Mouse (Mus musculus) brain, embryonic 18.5 days (tissue): ENCODE measurements around the gene Gpr89.

Experiments used
- DNase-seq: peaks from one replicate; pipeline ENCODE4 v3.0.0-alpha.2; 2012; ENCODE audit warnings: low read depth, low spot score

The Gpr89 gene

DNA sequence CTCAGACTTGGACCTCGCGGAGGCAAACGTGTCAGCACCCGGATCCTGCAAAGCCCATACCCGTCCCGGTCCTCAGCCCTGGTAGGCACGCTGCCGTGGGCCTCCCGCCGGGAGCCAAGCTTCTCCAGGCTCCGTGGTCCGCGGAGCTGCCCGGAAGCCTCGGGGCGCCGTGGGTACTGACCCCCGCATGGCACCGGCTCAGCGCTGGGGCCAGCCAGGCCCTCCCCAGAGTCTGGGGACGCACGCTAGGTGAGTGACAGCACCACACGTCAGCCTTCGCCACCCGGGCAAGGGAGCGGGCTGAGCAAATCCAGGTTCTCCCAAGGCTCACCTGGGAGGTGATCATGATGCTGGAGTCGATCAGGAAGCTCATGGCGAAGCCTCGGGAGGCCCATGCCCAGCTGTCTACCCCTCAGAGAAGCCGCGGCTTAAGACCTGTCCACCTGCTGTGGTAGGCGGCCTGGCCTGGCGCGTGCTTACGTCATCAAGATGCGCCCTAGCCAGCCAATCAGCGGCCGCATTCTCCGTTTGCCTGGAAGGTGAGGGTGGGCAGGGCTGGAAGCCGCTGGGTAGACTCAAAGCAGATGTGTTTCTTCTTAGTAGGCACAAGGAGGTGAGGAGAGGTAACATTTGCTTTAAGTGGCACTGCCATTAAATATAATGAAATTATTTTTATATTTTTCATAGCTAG lies at the start of gene Gpr89:
Gene Gpr89, minus strand, starts transcription at position 496 of the 691 bp plus-strand sequence.
- peak; percentile 75 for DNase-seq

DNA sequence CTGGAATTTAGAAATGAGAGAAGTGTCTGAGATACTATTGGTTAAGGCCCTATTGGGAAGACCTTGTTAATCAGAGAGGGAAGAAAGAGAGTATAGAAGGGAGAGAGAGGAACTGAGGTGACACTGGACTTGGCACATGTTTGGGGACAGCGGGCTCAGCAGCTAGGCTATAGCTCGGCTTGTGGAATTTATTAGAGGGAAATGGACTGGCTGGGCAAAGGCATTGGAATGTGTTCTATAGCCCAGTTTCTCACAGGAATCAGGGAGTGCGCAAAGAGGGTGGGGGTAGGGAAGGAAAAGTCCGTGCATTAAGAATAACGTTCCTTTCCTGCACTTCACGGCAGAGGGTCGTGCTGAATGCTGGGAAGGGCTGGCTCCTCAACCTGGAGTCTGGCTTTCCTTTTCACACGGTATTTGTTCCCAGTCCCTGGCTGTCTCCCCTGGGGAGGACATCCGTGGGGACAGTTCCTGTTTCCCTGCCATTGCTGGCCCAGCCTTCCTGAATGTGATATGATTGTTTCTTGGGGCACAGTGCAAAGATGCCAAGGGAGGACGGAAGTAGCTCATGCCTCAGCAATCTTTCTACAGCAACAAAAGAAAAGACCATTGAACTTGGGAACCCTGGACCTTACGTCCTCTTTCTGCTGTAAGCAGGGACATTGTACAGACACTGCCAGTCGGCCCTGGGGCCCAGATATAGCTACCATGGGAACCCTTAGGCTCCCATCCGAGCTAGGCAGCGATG lies 48.5 kb upstream of the Gpr89 start:
- no peak for DNase-seq

DNA sequence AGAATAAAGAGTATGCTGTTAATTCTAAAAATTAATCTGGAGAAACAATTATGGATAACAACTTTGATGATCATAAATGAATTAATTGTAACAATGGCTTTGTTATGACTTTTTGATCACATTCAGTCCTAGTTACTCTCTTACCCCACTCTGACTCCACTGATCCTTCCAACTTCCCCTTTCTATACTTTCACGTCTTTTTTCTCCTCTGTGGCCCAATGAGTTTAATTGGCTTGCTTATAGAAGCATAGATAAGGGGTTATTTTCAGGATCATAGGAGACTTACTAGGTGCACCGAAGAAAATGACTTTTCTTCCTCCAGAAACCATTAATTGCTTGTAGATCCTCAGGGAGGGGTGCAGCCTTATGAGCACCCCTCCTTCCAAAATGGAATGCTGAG lies 37.6 kb upstream of the Gpr89 start:
- no peak for DNase-seq

DNA sequence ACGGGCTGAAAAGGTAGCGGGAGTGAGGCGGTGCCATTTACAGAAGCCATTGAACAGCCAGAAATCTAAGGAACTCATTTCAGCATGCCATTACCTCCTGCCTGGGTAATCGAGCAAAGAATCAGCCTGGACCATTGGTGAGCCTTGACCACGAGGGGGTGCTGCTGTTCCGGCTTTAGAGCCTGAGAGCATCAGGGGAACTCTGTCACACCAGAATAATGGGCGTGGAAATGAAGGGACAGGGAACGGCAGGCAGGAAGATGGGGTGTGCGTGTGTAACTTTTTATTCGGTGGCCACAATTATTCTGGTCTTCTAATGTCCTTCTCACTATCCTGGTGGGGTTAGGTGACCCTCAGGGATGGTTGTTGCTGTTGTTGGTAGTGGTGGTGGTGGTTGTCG lies 33.6 kb upstream of the Gpr89 start:
- DNase-seq = peak; percentile 78

DNA sequence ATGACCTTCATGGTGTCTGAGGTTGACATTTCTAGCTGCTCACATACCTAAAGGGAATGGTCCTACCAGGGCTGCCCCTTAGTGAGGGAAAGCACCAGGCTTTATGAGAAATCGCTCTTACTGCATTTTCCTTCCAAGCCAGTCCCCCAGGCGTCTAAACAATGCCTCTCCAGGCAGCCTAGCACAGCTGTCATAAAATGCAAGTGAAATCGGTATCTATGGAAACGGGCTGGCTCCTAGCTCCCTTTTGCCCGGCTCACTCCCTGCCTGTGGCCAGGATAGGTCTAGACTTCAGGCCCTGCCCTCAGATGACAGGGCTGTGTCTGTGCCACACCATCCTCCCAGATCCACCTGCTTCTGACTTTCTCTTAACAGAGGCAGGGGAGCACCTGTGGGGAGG lies 32.5 kb upstream of the Gpr89 start:
- peak; percentile 37 for DNase-seq

DNA sequence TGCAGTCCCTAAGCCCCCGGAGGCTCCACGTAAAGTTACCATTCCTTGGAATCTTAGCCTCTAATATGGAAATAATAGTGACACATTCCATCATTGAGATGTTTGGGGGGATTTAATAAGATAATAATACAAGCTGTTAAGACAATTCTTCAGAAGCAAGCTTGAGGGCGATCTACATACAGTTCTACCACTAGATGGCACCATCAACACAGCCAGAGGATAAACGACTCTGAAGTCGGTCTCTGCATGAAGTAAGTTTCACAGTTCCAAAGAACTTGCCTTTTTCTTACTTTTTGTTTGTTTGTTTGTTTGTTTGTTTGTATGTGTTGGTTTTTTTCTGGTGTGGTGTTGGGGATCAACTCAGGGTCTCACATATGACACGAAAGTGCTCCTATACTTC lies 31.1 kb upstream of the Gpr89 start:
- peak; percentile 64 for DNase-seq

DNA sequence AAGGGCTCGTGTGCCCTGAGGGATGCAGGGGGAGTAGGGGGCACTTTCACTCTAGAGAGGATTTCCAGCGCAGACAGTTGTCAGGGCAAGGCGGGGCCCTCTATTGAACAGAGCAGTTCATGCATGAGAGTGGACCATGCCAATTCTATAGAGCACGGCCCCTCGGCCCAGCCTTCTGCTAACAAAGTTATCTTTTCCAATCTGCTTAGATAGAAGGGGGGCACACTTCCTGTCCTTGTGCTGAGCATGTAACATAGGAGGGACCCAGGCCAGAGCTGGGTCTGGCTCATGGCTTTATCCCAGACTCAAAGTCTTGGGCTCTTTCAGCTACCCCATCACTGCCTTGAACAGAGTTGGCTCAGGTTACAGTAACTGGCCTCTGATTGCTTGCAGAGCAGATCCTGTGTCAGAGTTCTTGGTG lies 26.1 kb upstream of the Gpr89 start:
- DNase-seq = no peak

DNA sequence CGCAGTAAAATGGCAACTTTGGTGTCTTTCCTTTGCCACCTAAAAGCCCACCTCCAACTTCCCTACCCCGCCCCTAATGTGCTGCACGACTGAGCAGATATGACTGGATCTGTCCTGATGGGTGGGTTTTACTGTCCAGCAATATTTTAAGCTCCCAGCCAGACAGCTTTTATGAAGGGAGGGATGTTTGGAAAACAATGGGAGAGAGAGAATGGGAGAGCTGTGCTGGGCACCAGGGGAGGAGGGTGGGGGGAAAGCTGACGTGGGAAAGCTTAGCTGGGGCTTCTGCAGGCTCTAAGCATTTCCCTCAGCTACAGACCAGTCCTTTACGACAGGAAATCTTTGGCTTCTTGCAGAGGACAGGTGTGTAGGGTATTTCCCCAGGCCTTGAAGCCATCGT lies 20.8 kb upstream of the Gpr89 start, which contains the start of gene Gja8:
Gene Gja8, minus strand, starts transcription at position 101 of the 400 bp plus-strand sequence.
- no peak for DNase-seq

DNA sequence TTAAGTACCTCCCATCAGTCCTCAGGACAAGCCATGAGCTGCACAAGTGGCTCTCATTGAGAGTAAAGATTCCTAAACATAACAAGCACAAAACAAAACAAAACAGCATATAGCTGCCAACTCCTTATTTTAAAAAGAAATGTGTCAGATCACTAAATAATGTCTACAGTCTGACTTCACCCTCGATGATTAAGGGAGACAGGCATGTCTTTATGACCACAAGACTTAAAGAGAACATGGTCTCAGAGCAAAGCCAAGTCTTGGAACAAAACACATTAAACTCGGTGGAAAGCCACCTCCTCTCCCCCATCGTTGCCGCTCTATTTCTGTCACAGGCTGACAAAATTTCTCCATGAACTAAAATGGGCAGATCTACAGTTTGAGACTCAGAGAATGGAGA lies 19.5 kb upstream of the Gpr89 start:
- DNase-seq = no peak

DNA sequence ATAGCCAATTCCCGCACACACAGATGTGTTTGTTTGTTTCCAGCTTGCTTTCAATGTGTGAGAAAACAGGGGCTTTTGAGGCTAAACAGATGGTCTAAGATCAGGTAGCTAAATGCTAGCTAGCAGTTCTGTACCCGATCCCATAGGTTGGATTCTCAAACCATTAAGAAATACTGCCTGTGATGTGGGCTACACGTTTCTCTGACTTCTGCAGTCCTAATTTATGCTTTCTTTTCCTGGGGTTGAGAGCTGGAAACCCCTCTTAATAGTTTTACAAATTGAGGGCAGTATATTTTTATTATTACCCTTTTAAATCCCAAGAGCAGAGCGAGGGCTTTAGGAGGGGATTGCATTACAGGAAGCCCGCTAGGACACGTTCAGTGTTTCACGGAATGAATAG lies 15.8 kb upstream of the Gpr89 start:
- DNase-seq = no peak

DNA sequence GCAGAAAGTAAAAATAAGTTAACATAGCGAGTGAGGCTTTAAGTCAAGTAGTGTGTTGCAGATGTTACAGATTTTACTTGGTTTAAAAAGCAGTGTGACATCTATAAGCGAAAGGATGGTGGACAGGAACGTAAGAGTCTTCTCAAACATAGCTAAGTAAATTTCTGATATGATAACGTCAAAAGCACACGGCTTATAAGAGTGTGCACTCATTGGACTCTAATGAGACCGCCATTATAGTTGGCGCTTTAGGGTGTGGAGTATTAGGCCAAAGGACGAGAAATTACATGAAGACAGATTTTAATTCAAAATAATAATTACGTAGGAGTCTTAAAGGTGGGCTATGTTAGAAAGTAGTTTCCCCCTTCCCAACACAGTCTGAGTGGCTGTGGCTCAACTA lies 446 bp upstream of the Gpr89 start:
- DNase-seq = no peak

DNA sequence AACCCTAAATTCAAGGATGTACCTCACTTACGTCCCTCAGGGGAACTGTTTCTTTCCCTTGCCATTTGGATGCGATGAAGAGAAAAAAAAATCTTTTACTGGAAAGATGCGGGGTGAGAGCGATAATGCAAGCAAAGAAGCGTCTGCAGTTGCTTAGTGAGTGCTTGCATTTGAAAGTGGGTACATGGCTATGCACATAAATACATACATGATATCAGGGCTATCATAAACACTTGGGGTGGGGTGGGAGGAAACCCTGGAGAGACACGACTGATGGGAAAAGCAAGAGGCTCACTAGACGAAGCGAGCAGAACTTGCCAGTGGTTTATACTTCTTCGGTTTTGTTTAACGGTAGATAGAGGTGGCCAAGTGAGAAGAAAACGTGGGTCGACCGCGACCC lies 753 bp downstream of the Gpr89 start, which contains the start of gene Gja5:
Gene Gja5, plus strand, starts transcription at position 301 of the 400 bp plus-strand sequence.
- DNase-seq = no peak

DNA sequence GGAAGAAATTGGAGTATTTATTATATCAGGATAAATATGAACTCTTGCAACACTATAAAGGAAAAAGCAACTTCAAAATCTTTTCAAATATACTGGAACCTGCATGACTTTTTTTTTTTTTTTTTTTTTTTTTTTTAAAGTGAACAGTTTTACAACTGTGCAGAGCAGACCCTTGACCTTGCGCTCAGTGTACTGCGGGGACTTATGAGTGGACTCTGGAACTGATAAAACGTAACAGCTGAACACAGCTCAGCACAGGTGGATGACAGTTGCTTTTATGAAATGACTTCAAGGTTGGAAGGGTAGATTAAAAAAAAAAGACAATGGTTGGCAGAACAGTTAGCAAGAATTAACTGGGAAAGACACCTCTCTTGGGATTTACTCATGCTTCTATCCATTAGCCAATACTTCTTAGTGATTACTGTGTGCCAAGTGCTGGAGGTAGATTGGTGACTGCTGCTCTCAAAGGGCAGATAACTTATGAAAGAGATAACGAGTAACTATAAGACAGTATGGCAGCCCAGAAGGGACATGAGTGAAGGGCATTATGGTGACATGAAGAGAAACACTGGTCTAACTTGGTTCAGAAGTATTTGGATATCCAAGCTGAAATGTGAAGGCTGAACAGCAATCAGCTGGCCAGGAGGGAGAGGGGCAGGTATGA lies 2.7 kb downstream of the Gpr89 start:
- no peak for DNase-seq

DNA sequence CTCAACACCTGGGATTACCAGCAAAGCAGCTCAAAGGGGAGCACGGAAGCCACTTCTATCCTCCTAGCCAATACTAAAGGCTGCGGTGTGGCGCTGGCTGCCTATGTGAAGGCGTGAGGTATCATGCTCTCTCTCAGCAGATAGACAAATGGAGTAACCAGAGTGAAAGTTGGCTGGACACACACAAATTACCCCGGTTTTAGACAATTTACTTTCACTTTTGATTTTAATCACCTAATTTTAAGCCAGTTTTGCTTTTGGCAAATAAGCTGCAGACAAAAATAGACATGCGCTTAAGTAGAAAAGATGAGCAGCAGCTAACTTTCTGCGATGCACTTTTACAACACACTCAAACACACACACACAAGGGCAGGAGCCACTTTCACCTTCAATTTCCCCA lies 21.5 kb downstream of the Gpr89 start:
- no peak for DNase-seq

DNA sequence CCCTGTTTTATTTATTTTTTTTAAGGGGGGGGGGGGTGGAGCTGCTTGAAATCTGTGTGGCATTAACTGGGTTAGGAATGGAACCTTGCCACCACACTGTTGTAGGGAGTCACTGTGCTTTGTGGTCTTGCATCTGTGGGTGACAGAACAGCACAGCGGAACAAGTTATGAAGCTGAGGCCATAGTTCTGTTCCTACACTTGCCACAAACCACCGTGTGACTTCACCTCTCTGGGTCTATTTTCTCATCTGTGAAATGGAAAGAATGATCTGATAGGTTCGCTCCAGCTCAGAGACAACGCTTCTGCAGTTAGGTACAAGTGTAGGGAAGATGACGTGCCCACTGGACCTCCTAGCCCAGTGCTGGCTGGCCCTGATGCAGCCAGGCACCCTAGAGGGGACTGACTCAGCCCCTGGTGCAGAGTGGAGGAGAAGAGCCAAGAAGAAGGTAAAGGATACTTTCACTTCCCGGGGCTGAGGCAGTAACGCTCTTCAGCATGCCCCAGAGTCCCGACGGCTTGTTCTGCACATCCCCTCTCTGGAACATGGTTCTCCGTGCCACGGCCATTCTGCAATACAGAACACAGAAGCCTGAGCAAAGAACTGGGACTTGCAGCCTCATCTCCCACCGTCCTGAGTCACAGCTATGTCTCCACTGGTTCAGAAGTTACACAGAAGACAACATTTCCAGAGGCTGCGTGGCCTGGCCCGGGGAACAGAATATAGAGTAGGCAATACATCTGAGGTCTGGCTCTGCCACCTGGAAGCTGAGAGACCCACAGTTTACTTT lies 22.9 kb downstream of the Gpr89 start:
- DNase-seq = no peak

DNA sequence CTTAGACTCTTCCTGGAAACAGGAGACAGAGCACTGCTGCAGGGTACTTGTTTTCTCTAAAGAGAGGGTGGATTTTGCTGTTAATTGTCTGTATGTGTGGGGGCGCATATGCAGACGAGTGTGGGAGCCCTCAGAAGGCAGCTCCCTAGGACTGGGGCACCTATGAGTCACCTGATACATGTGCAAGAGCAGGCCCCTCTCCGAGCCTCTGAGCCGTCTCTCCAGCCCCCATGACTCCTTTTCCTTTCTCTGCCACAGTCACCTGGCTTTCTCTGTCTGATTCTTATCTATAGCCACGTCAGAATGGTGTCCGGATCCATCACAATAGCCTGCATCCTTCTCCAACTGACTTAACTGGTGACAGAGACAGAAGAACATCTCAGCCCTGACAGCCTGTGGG lies 23.6 kb downstream of the Gpr89 start:
- DNase-seq = no peak

DNA sequence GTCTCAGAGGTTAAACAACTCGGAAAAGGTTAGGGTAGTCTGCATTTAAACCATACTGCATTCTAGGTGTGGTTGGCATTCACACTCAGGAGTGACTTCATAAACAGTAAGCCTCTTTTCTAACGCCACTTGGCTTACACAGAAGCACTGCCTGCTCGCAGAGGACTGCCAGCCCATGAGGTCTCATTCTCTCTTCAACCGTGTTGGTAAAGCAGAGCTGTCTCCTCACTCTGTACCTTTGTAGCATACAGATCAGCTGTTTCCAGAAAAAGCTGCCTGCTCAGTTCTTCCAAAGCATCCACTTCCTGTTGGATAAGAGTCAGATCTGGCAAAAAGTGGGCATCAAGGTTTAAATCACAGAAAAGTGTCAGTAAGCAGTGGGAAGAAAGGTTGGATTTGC lies 24.8 kb downstream of the Gpr89 start:
- no peak for DNase-seq

DNA sequence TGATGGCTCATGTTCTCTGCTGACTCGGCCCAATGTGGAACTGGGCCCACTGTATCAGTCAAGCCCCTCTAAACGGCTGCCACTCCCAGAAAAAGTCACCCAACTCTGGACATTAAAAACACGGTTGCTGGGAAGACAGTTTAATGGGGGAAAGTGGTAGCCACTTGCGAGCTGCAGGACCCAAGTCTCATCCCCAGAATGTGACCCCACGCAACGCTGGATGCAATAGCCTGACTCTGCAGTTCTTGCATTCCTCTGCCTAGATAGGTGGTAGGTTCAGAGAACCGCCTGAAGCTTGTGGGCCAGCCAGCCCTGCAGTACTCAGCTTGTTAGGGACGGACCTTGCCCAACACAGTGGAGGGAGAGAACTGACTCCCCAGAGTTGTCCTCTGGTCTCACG lies 25.6 kb downstream of the Gpr89 start:
- DNase-seq = no peak

DNA sequence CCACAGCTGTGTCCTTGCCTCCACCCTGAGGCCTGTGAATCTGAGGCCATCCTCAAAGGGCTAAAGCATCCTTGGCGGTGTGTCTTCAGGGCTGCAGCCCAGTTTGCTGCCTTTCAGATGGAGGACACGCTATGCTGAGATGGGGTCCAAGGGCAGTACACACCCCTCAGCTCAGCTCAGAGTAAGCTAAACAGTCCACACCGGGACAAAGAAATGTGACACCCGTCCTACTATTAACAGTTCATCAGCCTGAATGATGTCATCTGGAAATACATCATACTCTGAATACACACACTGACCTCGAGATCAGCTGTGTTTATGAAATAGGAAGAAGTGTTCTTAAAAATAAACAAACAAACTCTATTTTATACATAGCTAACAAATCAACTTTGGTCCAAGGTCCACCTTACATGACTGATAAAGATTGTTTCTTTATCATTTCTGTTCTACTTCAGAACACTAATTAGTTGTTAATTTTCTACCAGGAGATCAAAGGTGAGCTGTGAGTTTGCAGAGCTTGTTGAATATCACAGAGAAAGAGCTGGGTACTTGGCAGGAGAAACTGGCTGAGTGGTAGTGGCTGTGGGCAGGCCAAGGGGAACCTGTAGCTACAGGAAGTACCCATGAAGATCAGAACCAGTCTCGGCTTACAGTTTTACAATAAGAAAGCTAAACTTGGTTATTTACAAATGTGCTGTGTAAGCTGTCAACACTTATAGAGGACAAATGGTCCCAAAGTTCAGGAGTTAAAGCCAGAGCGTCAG lies 30.2 kb downstream of the Gpr89 start:
- DNase-seq = no peak

DNA sequence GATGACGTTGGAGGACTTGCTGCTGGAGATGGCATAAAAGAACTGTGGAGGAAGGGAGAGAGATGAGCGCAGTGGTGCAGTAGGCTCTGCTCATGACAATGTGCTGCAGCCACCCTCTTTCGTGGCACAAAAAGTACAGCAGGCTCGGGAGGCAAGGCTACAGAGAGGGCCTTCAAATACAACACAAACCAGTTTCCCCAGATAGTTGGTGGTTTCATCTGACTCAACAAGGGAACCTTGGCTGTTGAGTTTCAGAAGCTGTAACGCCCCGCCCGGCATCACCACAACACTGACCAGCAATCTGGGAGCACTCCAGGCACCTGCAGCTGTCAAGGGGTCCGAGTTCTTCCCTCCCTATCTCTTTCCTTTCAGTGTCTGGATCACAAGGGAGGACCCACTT lies 32.6 kb downstream of the Gpr89 start:
- no peak for DNase-seq

DNA sequence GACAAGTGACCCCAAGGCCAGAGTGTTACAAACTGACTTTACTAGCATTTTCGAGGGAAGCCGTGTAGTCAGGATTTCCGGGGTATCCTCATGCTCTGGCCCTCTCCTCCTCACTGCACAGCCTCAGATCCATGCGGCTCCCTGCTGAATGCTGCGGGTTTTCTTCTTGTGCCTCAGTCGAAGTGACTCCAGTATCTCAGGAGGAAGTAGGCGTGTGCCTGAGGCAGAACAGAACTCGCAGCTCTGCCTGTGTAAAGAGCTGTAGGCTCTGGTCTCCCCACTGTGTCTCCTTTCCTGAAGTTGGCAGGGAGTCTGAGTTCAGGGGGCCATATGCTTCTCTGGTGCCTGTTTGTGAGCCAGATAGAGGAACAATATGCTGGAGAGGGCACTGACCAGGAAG lies 34.1 kb downstream of the Gpr89 start:
- DNase-seq = no peak
